Mouse (Mus musculus): ENCODE measurements around the gene Slc37a4. TPM values are rescaled to one million over a fixed set of nuclear protein-coding genes. Genes with fewer than 3 reads are reported as not detected.

Slc37a4 gene
- polyA plus RNA-seq, 1 experiment from 2014 or later = 27.9 TPM

DNA sequence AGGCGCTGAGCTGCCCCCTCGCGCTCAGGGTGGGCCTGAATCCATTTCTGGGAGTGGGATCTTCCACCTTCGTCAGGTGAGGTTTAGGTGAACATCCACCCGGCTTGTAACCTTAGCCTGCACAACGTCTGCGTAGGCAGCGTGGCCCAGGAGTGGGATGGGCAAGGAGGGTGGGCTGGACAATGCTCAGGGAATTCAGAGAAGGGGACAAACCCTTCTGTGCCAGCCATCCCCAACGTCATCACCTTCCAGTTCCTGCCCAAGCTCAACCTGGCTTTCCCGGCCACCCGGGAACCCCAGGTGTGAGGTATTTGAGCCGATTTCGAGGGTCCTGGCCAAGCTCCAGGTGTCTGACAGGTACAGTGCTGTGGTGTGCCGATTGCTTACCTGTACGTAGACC lies 16.8 kb upstream of the Slc37a4 start:
- Histone ChIP-seq H3K9me3 (ENCODE audit: control insufficient read depth, low read length) (no peaks in the 10 kb centered on the region), H3K27me3 (ENCODE audit: control insufficient read depth, insufficient read depth, low read length) (no peaks in the 10 kb centered on the region), H3K36me3 (ENCODE audit: control insufficient read depth, insufficient read depth, low read length) (peaks cover 24% of the 10 kb centered on the region), H3K4me2 (replicated peaks; ENCODE audit: low read depth, low read length) (peak overlapping the region; percentile 67), H3K27ac (ENCODE audit: low read depth, low read length) (peak overlapping the region; percentile 58), H3K4me1 (replicated peaks; ENCODE audit: control insufficient read depth, insufficient read depth, low read length) (peaks cover 8% of the 10 kb centered on the region; the same call in 1 of the 2 replicates), H3K4me3 (ENCODE audit: low read depth, low read length) (peak overlapping the region; percentile 93), H3K9ac (ENCODE audit: low read depth, low read length) (peak overlapping the region; percentile 96)
- peak; percentile 51 for ATAC-seq (ENCODE audit: low FRiP score)
- WGBS = 12% methylated on average over 15 of the region's 15 CpGs
- no peak for DNase-seq (ENCODE audit: low spot score)

GRCm38 (mm10) chr9:44384596-44384995 lies 12.1 kb upstream of the Slc37a4 start:
- Histone ChIP-seq H3K4me1 (replicated peaks; ENCODE audit: control insufficient read depth, insufficient read depth, low read length) (peaks cover 8% of the 10 kb centered on the region; the same call in 1 of the 2 replicates), H3K9me3 (ENCODE audit: control insufficient read depth, low read length) (no peaks in the 10 kb centered on the region), H3K4me2 (replicated peaks; ENCODE audit: low read depth, low read length) (no peak overlapping the region), H3K36me3 (ENCODE audit: control insufficient read depth, insufficient read depth, low read length) (peaks cover 44% of the 10 kb centered on the region), H3K4me3 (ENCODE audit: low read depth, low read length) (no peak overlapping the region), H3K27ac (ENCODE audit: low read depth, low read length) (no peak overlapping the region), H3K27me3 (ENCODE audit: control insufficient read depth, insufficient read depth, low read length) (no peaks in the 10 kb centered on the region), H3K9ac (ENCODE audit: low read depth, low read length) (no peak overlapping the region)
- 93% methylated on average over 13 of the region's 13 CpGs for WGBS
- ATAC-seq (ENCODE audit: low FRiP score) (no peak), DNase-seq (ENCODE audit: low spot score) (no peak)

- WGBS = 89% methylated on average over 3 of the region's 3 CpGs
- Histone ChIP-seq H3K4me1 (replicated peaks; ENCODE audit: control insufficient read depth, insufficient read depth, low read length) (no peaks in the 10 kb centered on the region), H3K36me3 (ENCODE audit: control insufficient read depth, insufficient read depth, low read length) (peaks cover 39% of the 10 kb centered on the region)
These were observed 9.4 kb upstream of the Slc37a4 start for GRCm38 (mm10) chr9:44387221-44387620.

DNA sequence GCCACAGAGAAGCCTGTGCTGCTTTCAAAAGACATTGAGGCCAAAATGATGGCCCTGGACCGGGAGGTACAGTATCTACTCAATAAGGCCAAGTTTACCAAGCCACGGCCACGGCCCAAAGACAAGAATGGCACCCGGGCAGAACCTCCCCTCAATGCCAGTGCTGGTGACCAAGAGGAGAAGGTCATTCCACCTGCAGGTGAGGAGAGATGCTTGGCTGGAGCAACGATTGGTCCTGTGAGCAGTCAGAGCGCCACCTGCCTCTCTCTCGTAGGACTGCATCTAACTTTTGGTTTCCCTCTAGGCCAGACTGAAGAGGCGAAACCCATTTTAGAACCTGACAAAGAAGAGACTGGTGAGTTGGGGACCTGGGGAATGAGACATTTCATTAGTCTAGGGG lies 7.4 kb upstream of the Slc37a4 start:
- H3K4me1 ChIP-seq (replicated peaks; ENCODE audit: control insufficient read depth, insufficient read depth, low read length) = no peaks in the 10 kb centered on the region
- no peak overlapping the region for H3K4me3 ChIP-seq (ENCODE audit: low read depth, low read length)
- no peak overlapping the region for H3K4me2 ChIP-seq (replicated peaks; ENCODE audit: low read depth, low read length)
- H3K27me3 ChIP-seq (ENCODE audit: control insufficient read depth, insufficient read depth, low read length) = no peaks in the 10 kb centered on the region
- no peak overlapping the region for H3K9ac ChIP-seq (ENCODE audit: low read depth, low read length)
- DNase-seq (ENCODE audit: low spot score) (peak; percentile 68), ATAC-seq (ENCODE audit: low FRiP score) (no peak)
- no peak overlapping the region for H3K27ac ChIP-seq (ENCODE audit: low read depth, low read length)
- H3K36me3 ChIP-seq (ENCODE audit: control insufficient read depth, insufficient read depth, low read length) = peaks cover 27% of the 10 kb centered on the region
- H3K9me3 ChIP-seq (ENCODE audit: control insufficient read depth, low read length) = no peaks in the 10 kb centered on the region
- 61% methylated on average over 8 of the region's 8 CpGs for WGBS

More at GRCm38 (mm10) chr9:44387221-44387620, 9.4 kb upstream of the Slc37a4 start:
- Histone ChIP-seq H3K9me3 (ENCODE audit: control insufficient read depth, low read length) (no peaks in the 10 kb centered on the region), H3K4me2 (replicated peaks; ENCODE audit: low read depth, low read length) (no peak overlapping the region), H3K4me3 (ENCODE audit: low read depth, low read length) (no peak overlapping the region), H3K9ac (ENCODE audit: low read depth, low read length) (no peak overlapping the region), H3K27me3 (ENCODE audit: control insufficient read depth, insufficient read depth, low read length) (no peaks in the 10 kb centered on the region), H3K27ac (ENCODE audit: low read depth, low read length) (no peak overlapping the region)
- DNase-seq (ENCODE audit: low spot score) (no peak), ATAC-seq (ENCODE audit: low FRiP score) (no peak)

DNA sequence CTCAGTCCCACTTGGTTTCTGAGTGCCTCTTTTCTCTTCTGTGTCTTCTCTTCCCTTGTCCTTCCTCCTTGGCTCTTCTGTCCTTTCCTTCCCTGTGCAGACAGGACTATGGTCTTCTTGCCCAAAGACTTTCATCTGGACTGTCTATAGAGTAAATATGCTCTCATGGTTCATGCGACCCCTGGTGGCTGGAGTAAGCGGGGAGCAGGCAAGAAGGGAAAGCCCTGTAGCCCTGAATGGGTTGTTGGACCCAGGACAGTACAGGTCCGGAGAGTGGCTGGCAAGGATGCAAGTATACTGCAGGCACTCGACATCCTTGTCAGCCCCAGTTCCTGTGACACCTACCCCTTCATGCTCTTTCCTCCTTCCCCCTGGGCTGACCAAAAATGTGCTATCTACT lies 5.2 kb upstream of the Slc37a4 start:
- Histone ChIP-seq H3K4me2 (replicated peaks; ENCODE audit: low read depth, low read length) (no peak overlapping the region), H3K27ac (ENCODE audit: low read depth, low read length) (no peak overlapping the region), H3K4me3 (ENCODE audit: low read depth, low read length) (no peak overlapping the region), H3K27me3 (ENCODE audit: control insufficient read depth, insufficient read depth, low read length) (no peaks in the 10 kb centered on the region), H3K36me3 (ENCODE audit: control insufficient read depth, insufficient read depth, low read length) (peaks cover 18% of the 10 kb centered on the region), H3K4me1 (replicated peaks; ENCODE audit: control insufficient read depth, insufficient read depth, low read length) (no peaks in the 10 kb centered on the region), H3K9ac (ENCODE audit: low read depth, low read length) (no peak overlapping the region), H3K9me3 (ENCODE audit: control insufficient read depth, low read length) (no peaks in the 10 kb centered on the region)
- DNase-seq (ENCODE audit: low spot score) (peak; percentile 84), ATAC-seq (ENCODE audit: low FRiP score) (0 out of 2 replicates have a peak, but pooled peaks have one; percentile 47)
- WGBS = 47% methylated on average over 4 of the region's 4 CpGs

DNA sequence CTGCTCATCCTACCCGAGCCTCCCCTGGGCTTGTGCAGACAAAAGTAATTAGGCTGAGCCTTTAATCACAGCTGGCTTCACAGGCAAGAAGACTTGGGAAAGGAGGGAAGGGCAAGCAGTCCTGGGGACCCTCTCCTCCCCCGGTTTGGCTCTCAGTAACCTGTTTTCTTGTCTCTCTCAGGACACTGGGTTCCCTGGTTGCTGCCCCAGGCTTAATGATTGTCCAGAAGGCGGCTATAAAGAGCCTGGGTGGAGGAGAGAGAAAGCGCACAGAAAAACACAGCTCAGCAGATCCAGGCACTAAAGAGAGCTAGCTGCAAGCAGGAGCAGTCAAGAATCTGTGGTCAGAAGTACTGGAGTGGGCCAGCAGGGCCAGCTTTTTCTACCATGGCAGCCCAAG lies 1.4 kb downstream of the Slc37a4 start:
- peak overlapping the region; percentile 44; the same call in 1 of the 2 replicates for H3K27ac ChIP-seq (ENCODE audit: low read depth, low read length)
- no peaks in the 10 kb centered on the region for H3K9me3 ChIP-seq (ENCODE audit: control insufficient read depth, low read length)
- H3K4me1 ChIP-seq (replicated peaks; ENCODE audit: control insufficient read depth, insufficient read depth, low read length) = peaks cover 3% of the 10 kb centered on the region; the same call in 1 of the 2 replicates
- WGBS = 17% methylated on average over 4 of the region's 4 CpGs
- no peaks in the 10 kb centered on the region for H3K27me3 ChIP-seq (ENCODE audit: control insufficient read depth, insufficient read depth, low read length)
- peak overlapping the region; percentile 13; the same call in 1 of the 2 replicates for H3K9ac ChIP-seq (ENCODE audit: low read depth, low read length)
- DNase-seq (ENCODE audit: low spot score) (peak; percentile 31), ATAC-seq (ENCODE audit: low FRiP score) (no peak)
- H3K4me2 ChIP-seq (replicated peaks; ENCODE audit: low read depth, low read length) = peak overlapping the region; percentile 95
- H3K4me3 ChIP-seq (ENCODE audit: low read depth, low read length) = peak overlapping the region; percentile 79; the same call in 1 of the 2 replicates
- H3K36me3 ChIP-seq (ENCODE audit: control insufficient read depth, insufficient read depth, low read length) = no peaks in the 10 kb centered on the region

GRCm38 (mm10) chr9:44398551-44398950 lies 1.9 kb downstream of the Slc37a4 start:
- no peaks in the 10 kb centered on the region for H3K27me3 ChIP-seq (ENCODE audit: control insufficient read depth, insufficient read depth, low read length)
- peak overlapping the region; percentile 95 for H3K4me2 ChIP-seq (replicated peaks; ENCODE audit: low read depth, low read length)
- ATAC-seq (ENCODE audit: low FRiP score) (no peak), DNase-seq (ENCODE audit: low spot score) (no peak)
- H3K4me1 ChIP-seq (replicated peaks; ENCODE audit: control insufficient read depth, insufficient read depth, low read length) = peaks cover 3% of the 10 kb centered on the region; the same call in 1 of the 2 replicates
- peak overlapping the region; percentile 79; the same call in 1 of the 2 replicates for H3K4me3 ChIP-seq (ENCODE audit: low read depth, low read length)
- 86% methylated on average over 9 of the region's 9 CpGs for WGBS
- no peaks in the 10 kb centered on the region for H3K9me3 ChIP-seq (ENCODE audit: control insufficient read depth, low read length)
- H3K9ac ChIP-seq (ENCODE audit: low read depth, low read length) = peak overlapping the region; percentile 13; the same call in 1 of the 2 replicates
- no peaks in the 10 kb centered on the region; the same call in 1 of the 2 replicates for H3K36me3 ChIP-seq (ENCODE audit: control insufficient read depth, insufficient read depth, low read length)
- H3K27ac ChIP-seq (ENCODE audit: low read depth, low read length) = peak overlapping the region; percentile 44; the same call in 1 of the 2 replicates

- DNase-seq (ENCODE audit: low spot score) (no peak), ATAC-seq (ENCODE audit: low FRiP score) (no peak)
- peaks cover 3% of the 10 kb centered on the region; the same call in 1 of the 2 replicates for H3K4me1 ChIP-seq (replicated peaks; ENCODE audit: control insufficient read depth, insufficient read depth, low read length)
- 88% methylated on average over 13 of the region's 13 CpGs for WGBS
- no peak overlapping the region for H3K4me3 ChIP-seq (ENCODE audit: low read depth, low read length)
- H3K4me2 ChIP-seq (replicated peaks; ENCODE audit: low read depth, low read length) = no peak overlapping the region
- H3K9me3 ChIP-seq (ENCODE audit: control insufficient read depth, low read length) = no peaks in the 10 kb centered on the region
- H3K27ac ChIP-seq (ENCODE audit: low read depth, low read length) = no peak overlapping the region
- no peaks in the 10 kb centered on the region for H3K27me3 ChIP-seq (ENCODE audit: control insufficient read depth, insufficient read depth, low read length)
- H3K9ac ChIP-seq (ENCODE audit: low read depth, low read length) = no peak overlapping the region
- no peaks in the 10 kb centered on the region; the same call in 1 of the 2 replicates for H3K36me3 ChIP-seq (ENCODE audit: control insufficient read depth, insufficient read depth, low read length)
These were observed 2.6 kb downstream of the Slc37a4 start for GRCm38 (mm10) chr9:44399114-44399794.

DNA sequence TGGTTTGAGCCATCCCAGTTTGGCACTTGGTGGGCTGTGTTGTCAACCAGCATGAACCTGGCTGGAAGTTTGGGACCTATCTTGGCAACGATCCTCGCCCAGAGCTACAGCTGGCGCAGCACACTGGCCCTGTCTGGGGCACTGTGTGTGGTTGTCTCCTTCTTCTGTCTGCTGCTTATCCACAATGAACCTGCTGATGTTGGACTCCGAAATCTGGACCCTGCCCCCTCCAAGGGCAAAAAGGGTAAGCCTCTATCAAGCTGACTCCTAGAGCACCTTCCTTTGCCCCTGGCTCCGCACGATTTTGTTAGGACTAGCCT lies 3.1 kb downstream of the Slc37a4 start:
- DNase-seq (ENCODE audit: low spot score) (no peak), ATAC-seq (ENCODE audit: low FRiP score) (no peak)
- Histone ChIP-seq H3K4me2 (replicated peaks; ENCODE audit: low read depth, low read length) (no peak overlapping the region), H3K36me3 (ENCODE audit: control insufficient read depth, insufficient read depth, low read length) (no peaks in the 10 kb centered on the region; the same call in 1 of the 2 replicates), H3K27me3 (ENCODE audit: control insufficient read depth, insufficient read depth, low read length) (no peaks in the 10 kb centered on the region), H3K4me3 (ENCODE audit: low read depth, low read length) (no peak overlapping the region), H3K9ac (ENCODE audit: low read depth, low read length) (no peak overlapping the region), H3K27ac (ENCODE audit: low read depth, low read length) (no peak overlapping the region), H3K9me3 (ENCODE audit: control insufficient read depth, low read length) (no peaks in the 10 kb centered on the region), H3K4me1 (replicated peaks; ENCODE audit: control insufficient read depth, insufficient read depth, low read length) (peaks cover 3% of the 10 kb centered on the region; the same call in 1 of the 2 replicates)
- WGBS = 95% methylated on average over 6 of the region's 6 CpGs
